Mouse (Mus musculus): ENCODE measurements around the gene Lefty2.
A peak's percentile ranks its signal among the peaks of the same experiment; 100 is the strongest.
"Not testable (repeated sequence)": the region's sequence is repeated elsewhere in the genome, so short reads cannot be mapped to it uniquely, and the experiment has no call there.

The Lefty2 gene

GRCm38 (mm10) chr1:180934467-180935419 is 41.8 kb downstream of the Lefty2 start, which contains the start of gene Lefty1:
TSS of gene Lefty1 (plus strand) at chr1:180935022.
- DNase-seq (ENCODE audit: low spot score) = no peak

GRCm38 (mm10) chr1:180936610-180937398 is 43.9 kb downstream of the Lefty2 start:
- peak; percentile 46 for DNase-seq (ENCODE audit: low spot score)

GRCm38 (mm10) chr1:180937631-180938030 is 44.7 kb downstream of the Lefty2 start:
- DNase-seq (ENCODE audit: low spot score) = not testable (repeated sequence)

- not testable (repeated sequence) for DNase-seq (ENCODE audit: low spot score)
Observed at GRCm38 (mm10) chr1:180938781-180939180, 45.9 kb downstream of the Lefty2 start.

GRCm38 (mm10) chr1:180940776-180941460 is 48.0 kb downstream of the Lefty2 start:
- no peak for DNase-seq (ENCODE audit: low spot score)

- DNase-seq (ENCODE audit: low spot score) = peak; percentile 17
Observed at GRCm38 (mm10) chr1:180941726-180942125, 48.8 kb downstream of the Lefty2 start.

- peak; percentile 85 for DNase-seq (ENCODE audit: low spot score)
Observed at GRCm38 (mm10) chr1:180942166-180943031, 49.5 kb downstream of the Lefty2 start, which contains the start of gene Tmem63a. TSS of gene Tmem63a (plus strand) at chr1:180942344.

- no peak for DNase-seq (ENCODE audit: low spot score)
Observed at GRCm38 (mm10) chr1:180943032-180943644, 50.2 kb downstream of the Lefty2 start.

GRCm38 (mm10) chr1:180943896-180944295 is 51.0 kb downstream of the Lefty2 start:
- DNase-seq (ENCODE audit: low spot score) = no peak

GRCm38 (mm10) chr1:180944553-180944952 is 51.6 kb downstream of the Lefty2 start:
- DNase-seq (ENCODE audit: low spot score) = no peak

- DNase-seq (ENCODE audit: low spot score) = peak; percentile 82
Observed at GRCm38 (mm10) chr1:180945001-180945980, 52.4 kb downstream of the Lefty2 start.

- DNase-seq (ENCODE audit: low spot score) = no peak
Observed at GRCm38 (mm10) chr1:180946448-180946847, 53.5 kb downstream of the Lefty2 start.

All from embryo, embryonic 10 days (tissue).